Mouse (Mus musculus): ENCODE data around the gene Stox2. TPM values are rescaled to one million over a fixed set of nuclear protein-coding genes. Genes with fewer than 3 reads are reported as not detected.
A peak's percentile ranks its signal among the peaks of the same experiment; 100 is the strongest.

The Stox2 gene
- polyA plus RNA-seq, 1 experiment from 2014 or later, result 7.4 TPM

GRCm38 (mm10) chr8:47211226-47211625 is 234.9 kb downstream of the Stox2 start:
- no peak for DNase-seq (ENCODE audit: low spot score)
- no peak overlapping the region for H3K9ac ChIP-seq (replicated peaks; ENCODE audit: low read depth)

DNA sequence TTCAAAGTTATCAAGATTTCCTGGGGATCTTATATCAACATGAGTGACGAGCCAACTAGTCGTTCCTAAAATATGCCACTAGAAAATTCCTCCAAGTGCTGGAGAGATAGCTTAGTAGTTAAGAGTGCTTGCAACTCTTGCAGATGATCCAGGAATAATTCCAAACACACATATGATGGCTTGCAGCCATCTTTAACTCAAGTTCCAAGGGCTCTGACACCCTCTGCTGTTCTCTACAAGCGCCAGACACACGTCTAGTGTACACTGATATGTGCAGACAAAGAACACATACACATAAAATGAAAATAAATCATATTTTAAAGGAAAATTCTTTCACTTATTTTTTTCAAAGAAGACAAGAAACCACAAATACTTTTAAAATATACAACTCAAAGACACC is 237.9 kb downstream of the Stox2 start:
- H3K36me3 ChIP-seq (ENCODE audit: insufficient read depth, low read length), result no peaks in the 10 kb centered on the region
- no peaks in the 10 kb centered on the region for H3K9me3 ChIP-seq (ENCODE audit: low read length)
- no peak overlapping the region for H3K27ac ChIP-seq (ENCODE audit: low read length)
- no peaks in the 10 kb centered on the region for H3K4me1 ChIP-seq (ENCODE audit: insufficient read depth, low read depth, low read length)
- H3K4me3 ChIP-seq (ENCODE audit: low read depth, low read length), result no peak overlapping the region
- TF ChIP-seq EP300 (IDR thresholded peaks at IDR 0.05) (no peak), CTCF (IDR thresholded peaks at IDR 0.05) (no peak)
- H3K27me3 ChIP-seq (replicated peaks; ENCODE audit: insufficient read depth, low read length), result no peaks in the 10 kb centered on the region
- no peak overlapping the region for H3K9ac ChIP-seq (replicated peaks; ENCODE audit: low read depth)
- ATAC-seq (no peak), DNase-seq (ENCODE audit: low spot score) (no peak)
- no peak overlapping the region for H3K4me2 ChIP-seq (replicated peaks; ENCODE audit: low read depth, low read length)
- WGBS, result 51% methylated on average over 4 of the region's 4 CpGs

More at GRCm38 (mm10) chr8:47211226-47211625, 234.9 kb downstream of the Stox2 start:
- Histone ChIP-seq H3K9me3 (ENCODE audit: low read length) (no peaks in the 10 kb centered on the region), H3K4me2 (replicated peaks; ENCODE audit: low read depth, low read length) (no peak overlapping the region), H3K4me1 (ENCODE audit: insufficient read depth, low read depth, low read length) (no peaks in the 10 kb centered on the region), H3K27ac (ENCODE audit: low read length) (no peak overlapping the region), H3K36me3 (ENCODE audit: insufficient read depth, low read length) (no peaks in the 10 kb centered on the region), H3K4me3 (ENCODE audit: low read depth, low read length) (no peak overlapping the region), H3K27me3 (replicated peaks; ENCODE audit: insufficient read depth, low read length) (no peaks in the 10 kb centered on the region)
- TF ChIP-seq CTCF (IDR thresholded peaks at IDR 0.05), result no peak
- no peak for TF ChIP-seq EP300 (IDR thresholded peaks at IDR 0.05)
- 62% methylated on average over 9 of the region's 9 CpGs for WGBS
- no peak for ATAC-seq

GRCm38 (mm10) chr8:47206640-47207237 is 239.4 kb downstream of the Stox2 start:
- TF ChIP-seq EP300 (IDR thresholded peaks at IDR 0.05) (no peak), CTCF (IDR thresholded peaks at IDR 0.05) (no peak)
- Histone ChIP-seq H3K4me2 (replicated peaks; ENCODE audit: low read depth, low read length) (no peak overlapping the region), H3K36me3 (ENCODE audit: insufficient read depth, low read length) (no peaks in the 10 kb centered on the region), H3K4me3 (ENCODE audit: low read depth, low read length) (no peak overlapping the region), H3K27me3 (replicated peaks; ENCODE audit: insufficient read depth, low read length) (no peaks in the 10 kb centered on the region), H3K9me3 (ENCODE audit: low read length) (no peaks in the 10 kb centered on the region), H3K4me1 (ENCODE audit: insufficient read depth, low read depth, low read length) (no peaks in the 10 kb centered on the region), H3K9ac (replicated peaks; ENCODE audit: low read depth) (no peak overlapping the region), H3K27ac (ENCODE audit: low read length) (no peak overlapping the region)
- DNase-seq (ENCODE audit: low spot score) (no peak), ATAC-seq (no peak)
- 80% methylated on average over 8 of the region's 8 CpGs for WGBS

DNA sequence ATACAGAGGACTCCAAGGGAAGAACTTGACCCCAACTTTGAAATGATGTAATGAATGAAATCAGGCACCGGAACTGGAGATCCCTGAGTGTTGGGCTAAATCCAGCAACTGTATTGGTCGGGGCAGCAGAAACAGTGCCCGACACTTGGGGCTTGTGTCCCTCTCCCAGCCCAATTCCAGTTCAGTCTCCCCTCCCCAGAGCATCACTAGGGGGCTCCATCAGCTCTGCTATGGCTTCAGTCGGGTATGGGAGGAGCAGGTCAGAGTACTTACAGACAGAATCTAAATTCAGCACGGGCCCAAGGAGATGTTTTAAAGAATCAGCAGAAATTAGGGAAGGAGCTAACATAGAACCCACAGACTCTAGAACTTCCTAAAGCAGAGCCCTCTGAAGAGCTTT is 240.7 kb downstream of the Stox2 start:
- no peak overlapping the region for H3K27ac ChIP-seq (ENCODE audit: low read length)
- no peak overlapping the region for H3K4me2 ChIP-seq (replicated peaks; ENCODE audit: low read depth, low read length)
- 86% methylated on average over 5 of the region's 5 CpGs for WGBS
- TF ChIP-seq CTCF (IDR thresholded peaks at IDR 0.05) (peak; percentile 39; the same call in 1 of the 2 replicates), EP300 (IDR thresholded peaks at IDR 0.05) (no peak)
- no peak overlapping the region for H3K9ac ChIP-seq (replicated peaks; ENCODE audit: low read depth)
- DNase-seq (ENCODE audit: low spot score), result no peak
- no peaks in the 10 kb centered on the region for H3K4me1 ChIP-seq (ENCODE audit: insufficient read depth, low read depth, low read length)
- H3K9me3 ChIP-seq (ENCODE audit: low read length), result no peaks in the 10 kb centered on the region
- H3K27me3 ChIP-seq (replicated peaks; ENCODE audit: insufficient read depth, low read length), result no peaks in the 10 kb centered on the region
- no peaks in the 10 kb centered on the region; the same call in 1 of the 2 replicates for H3K36me3 ChIP-seq (ENCODE audit: insufficient read depth, low read length)
- no peak for ATAC-seq
- no peak overlapping the region for H3K4me3 ChIP-seq (ENCODE audit: low read depth, low read length)

- Histone ChIP-seq H3K36me3 (ENCODE audit: insufficient read depth, low read length) (peaks cover 5% of the 10 kb centered on the region), H3K27me3 (replicated peaks; ENCODE audit: insufficient read depth, low read length) (no peaks in the 10 kb centered on the region), H3K4me3 (ENCODE audit: low read depth, low read length) (no peak overlapping the region), H3K4me2 (replicated peaks; ENCODE audit: low read depth, low read length) (no peak overlapping the region), H3K9me3 (ENCODE audit: low read length) (no peaks in the 10 kb centered on the region), H3K27ac (ENCODE audit: low read length) (no peak overlapping the region), H3K4me1 (ENCODE audit: insufficient read depth, low read depth, low read length) (no peaks in the 10 kb centered on the region), H3K9ac (replicated peaks; ENCODE audit: low read depth) (no peak overlapping the region)
- WGBS, result 89% methylated on average over 1 of the region's 1 CpGs
- ATAC-seq (no peak), DNase-seq (ENCODE audit: low spot score) (no peak)
- TF ChIP-seq CTCF (IDR thresholded peaks at IDR 0.05) (no peak), EP300 (IDR thresholded peaks at IDR 0.05) (no peak)
These were observed 249.8 kb downstream of the Stox2 start for GRCm38 (mm10) chr8:47196391-47196790.

GRCm38 (mm10) chr8:47193321-47193996 is 252.7 kb downstream of the Stox2 start:
- 94% methylated on average over 29 of the region's 29 CpGs for WGBS
- H3K27ac ChIP-seq (ENCODE audit: low read length), result no peak overlapping the region
- TF ChIP-seq CTCF (IDR thresholded peaks at IDR 0.05), result no peak
- TF ChIP-seq EP300 (IDR thresholded peaks at IDR 0.05), result no peak
- no peaks in the 10 kb centered on the region for H3K9me3 ChIP-seq (ENCODE audit: low read length)
- no peaks in the 10 kb centered on the region for H3K27me3 ChIP-seq (replicated peaks; ENCODE audit: insufficient read depth, low read length)
- no peaks in the 10 kb centered on the region for H3K4me1 ChIP-seq (ENCODE audit: insufficient read depth, low read depth, low read length)
- H3K4me3 ChIP-seq (ENCODE audit: low read depth, low read length), result no peak overlapping the region
- no peak for DNase-seq (ENCODE audit: low spot score)
- peaks cover 5% of the 10 kb centered on the region for H3K36me3 ChIP-seq (ENCODE audit: insufficient read depth, low read length)
- H3K9ac ChIP-seq (replicated peaks; ENCODE audit: low read depth), result no peak overlapping the region
- no peak for ATAC-seq
- no peak overlapping the region for H3K4me2 ChIP-seq (replicated peaks; ENCODE audit: low read depth, low read length)

All from lung, postnatal 0 days (tissue).